Mouse (Mus musculus): ENCODE measurements around the gene Smyd4. TPM values are rescaled to one million over a fixed set of nuclear protein-coding genes. Genes with fewer than 3 reads are reported as not detected.

Gene Smyd4
- total and polyA plus RNA-seq, 3 experiments, result 9.6 to 12.8 TPM; not detected in 1

DNA sequence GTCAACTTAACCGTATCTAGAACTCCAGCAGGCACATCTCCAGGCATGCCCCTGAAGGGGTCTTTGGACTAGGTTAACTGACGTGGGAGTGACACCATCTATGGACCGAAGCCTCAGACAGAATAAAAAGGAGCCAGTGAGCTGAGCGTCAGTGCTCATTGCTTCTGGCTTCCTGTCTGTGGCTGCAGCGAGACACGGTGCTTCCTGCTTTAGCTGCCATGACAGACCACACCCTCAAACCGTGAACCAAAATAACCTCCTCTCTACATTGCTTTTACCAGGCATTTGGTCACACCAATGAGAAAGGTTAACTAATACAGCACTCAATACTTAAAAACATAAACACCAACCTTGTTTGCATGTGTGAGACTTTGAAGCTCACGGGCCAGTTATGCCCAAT is 11.6 kb upstream of the Smyd4 start:
- TF ChIP-seq NRF1 (IDR thresholded peaks at IDR 0.05; ENCODE audit: insufficient read depth, low read depth, low read length, poor library complexity, severe bottlenecking) (no peak), SIN3A (IDR thresholded peaks at IDR 0.05; ENCODE audit: low read length) (no peak), USF1 (IDR thresholded peaks at IDR 0.05; ENCODE audit: low read depth, low read length) (no peak), CHD1 (IDR thresholded peaks at IDR 0.05; ENCODE audit: low read depth, low read length) (no peak)
- Histone ChIP-seq H3K36me3 (ENCODE audit: control insufficient read depth in 1 of 2, insufficient read depth in 2 of 2, low read length in 2 of 2) (peaks cover 7 to 45% of the 10 kb centered on the region in 2 experiments), H3K4me1 (ENCODE audit: control insufficient read depth in 1 of 2, insufficient read depth in 2 of 2, low read length in 2 of 2) (0 out of 4 replicates have a peak, but pooled peaks cover 0 to 2% of the 10 kb centered on the region in 2 experiments)

DNA sequence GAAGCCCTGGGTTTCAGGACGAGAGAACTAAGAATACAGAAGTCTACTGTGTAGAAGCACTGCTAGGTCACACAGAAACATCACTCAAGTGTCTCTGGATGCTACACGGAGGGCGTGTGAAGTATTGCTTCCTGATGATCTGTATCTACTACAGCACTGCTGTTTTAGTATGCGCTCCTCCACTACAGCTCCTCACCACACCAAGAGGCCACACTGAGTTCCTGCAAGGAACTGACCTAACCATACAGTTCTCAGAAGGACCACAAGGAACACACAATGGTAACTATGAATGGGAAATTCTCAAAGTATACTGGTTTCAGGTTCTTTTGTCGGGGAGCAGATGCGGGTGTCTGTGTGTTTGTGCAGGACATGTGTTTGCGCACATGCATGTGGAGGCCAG is 11.0 kb upstream of the Smyd4 start:
- H3K79me2 ChIP-seq (ENCODE audit: control insufficient read depth, insufficient read depth, low read length, poor library complexity), result peaks cover 2% of the 10 kb centered on the region; the same call in 1 of the 2 replicates
- H3K9ac ChIP-seq (ENCODE audit: control insufficient read depth, low read depth, low read length, poor library complexity, severe bottlenecking), result no peak overlapping the region
- H3K27me3 ChIP-seq (ENCODE audit: control insufficient read depth in 1 of 2, insufficient read depth in 2 of 2, low read length in 2 of 2), result no peaks in the 10 kb centered on the region
- peaks cover 7 to 50% of the 10 kb centered on the region in 2 experiments for H3K36me3 ChIP-seq (ENCODE audit: control insufficient read depth in 1 of 2, insufficient read depth in 2 of 2, low read length in 2 of 2)
- no peak overlapping the region for H3K4me3 ChIP-seq (ENCODE audit: control insufficient read depth in 1 of 2, insufficient read depth in 1 of 2, low read depth in 2 of 2, low read length in 2 of 2)
- H3K9me3 ChIP-seq (replicated peaks; ENCODE audit: insufficient read depth, low read length), result no peaks in the 10 kb centered on the region
- no peak overlapping the region for H3K27ac ChIP-seq (ENCODE audit: control insufficient read depth, low read depth, low read length)
- TF ChIP-seq TCF12 (IDR thresholded peaks at IDR 0.05; ENCODE audit: low read depth, low read length), result no peak
- no peak for DNase-seq (ENCODE audit: low read depth, low spot score)
- H3K4me1 ChIP-seq (ENCODE audit: control insufficient read depth in 1 of 2, insufficient read depth in 2 of 2, low read length in 2 of 2), result 0 out of 4 replicates have a peak, but pooled peaks cover 0 to 2% of the 10 kb centered on the region in 2 experiments

More for the DNA sequence above, 11.6 kb upstream of the Smyd4 start:
- Histone ChIP-seq H3K9me3 (replicated peaks; ENCODE audit: insufficient read depth, low read length) (no peaks in the 10 kb centered on the region), H3K27ac (ENCODE audit: control insufficient read depth, low read depth, low read length) (no peak overlapping the region), H3K9ac (ENCODE audit: control insufficient read depth, low read depth, low read length, poor library complexity, severe bottlenecking) (no peak overlapping the region), H3K4me3 (ENCODE audit: control insufficient read depth in 1 of 2, insufficient read depth in 1 of 2, low read depth in 2 of 2, low read length in 2 of 2) (no peak overlapping the region), H3K27me3 (ENCODE audit: control insufficient read depth in 1 of 2, insufficient read depth in 2 of 2, low read length in 2 of 2) (no peaks in the 10 kb centered on the region), H3K79me2 (ENCODE audit: control insufficient read depth, insufficient read depth, low read length, poor library complexity) (peaks cover 2% of the 10 kb centered on the region; the same call in 1 of the 2 replicates)
- no peak for DNase-seq (ENCODE audit: low read depth, low spot score)

DNA sequence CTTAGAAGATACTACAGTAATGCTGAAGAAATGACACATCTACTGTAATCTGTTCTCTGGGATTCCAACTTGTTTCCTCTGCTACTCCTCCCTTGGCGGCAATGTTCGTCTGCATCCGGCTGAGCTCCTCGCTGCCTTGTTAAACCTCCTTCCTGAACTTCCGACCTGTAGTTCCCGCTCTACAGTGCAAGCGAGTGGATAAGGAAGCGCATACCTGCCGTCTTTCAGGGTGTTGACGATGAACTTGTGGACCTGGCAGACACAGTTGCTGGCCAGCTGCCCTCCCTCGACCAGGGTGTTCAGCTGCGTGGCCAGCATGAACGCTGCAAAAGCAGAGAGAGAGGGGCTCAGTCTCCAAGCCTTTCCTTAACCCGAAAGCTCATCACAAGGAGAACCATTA is 8.2 kb upstream of the Smyd4 start:
- H3K79me2 ChIP-seq (ENCODE audit: control insufficient read depth, insufficient read depth, low read length, poor library complexity), result peaks cover 22% of the 10 kb centered on the region
- H3K9me3 ChIP-seq (replicated peaks; ENCODE audit: insufficient read depth, low read length), result no peaks in the 10 kb centered on the region
- no peak for DNase-seq (ENCODE audit: low read depth, low spot score)
- H3K27ac ChIP-seq (ENCODE audit: control insufficient read depth, low read depth, low read length), result no peak overlapping the region
- no peak overlapping the region for H3K4me3 ChIP-seq (ENCODE audit: control insufficient read depth in 1 of 2, insufficient read depth in 1 of 2, low read depth in 2 of 2, low read length in 2 of 2)
- H3K27me3 ChIP-seq (ENCODE audit: control insufficient read depth in 1 of 2, insufficient read depth in 2 of 2, low read length in 2 of 2), result no peaks in the 10 kb centered on the region
- H3K36me3 ChIP-seq (ENCODE audit: control insufficient read depth in 1 of 2, insufficient read depth in 2 of 2, low read length in 2 of 2), result peaks cover 15 to 40% of the 10 kb centered on the region in 2 experiments
- H3K4me1 ChIP-seq (ENCODE audit: control insufficient read depth in 1 of 2, insufficient read depth in 2 of 2, low read length in 2 of 2), result peaks cover 7 to 8% of the 10 kb centered on the region in 2 experiments
- no peak overlapping the region for H3K9ac ChIP-seq (ENCODE audit: control insufficient read depth, low read depth, low read length, poor library complexity, severe bottlenecking)
- TF ChIP-seq MYC (IDR thresholded peaks at IDR 0.05; ENCODE audit: low read depth, low read length) (no peak), TAL1 (IDR thresholded peaks at IDR 0.05; ENCODE audit: low read length) (no peak), MAFK (IDR thresholded peaks at IDR 0.05; ENCODE audit: borderline replicate concordance, low read depth, low read length) (no peak), EP300 (IDR thresholded peaks at IDR 0.05; ENCODE audit: low read depth in 1 of 2, low read length in 2 of 2) (no peak), USF1 (IDR thresholded peaks at IDR 0.05; ENCODE audit: low read depth, low read length) (no peak), E2F4 (IDR thresholded peaks at IDR 0.05; ENCODE audit: borderline replicate concordance, low read depth, low read length) (no peak), ETS1 (IDR thresholded peaks at IDR 0.05; ENCODE audit: low read depth, low read length) (no peak), MAX (IDR thresholded peaks at IDR 0.05; ENCODE audit: low read length) (no peak), KAT2A (conservative IDR thresholded peaks at IDR 0.05; ENCODE audit: low read depth, low read length) (no peak), MEF2A (IDR thresholded peaks at IDR 0.05; ENCODE audit: extremely low read depth, insufficient replicate concordance, low read depth, low read length, poor library complexity, severe bottlenecking) (no peak), GABPA (IDR thresholded peaks at IDR 0.05; ENCODE audit: low read depth, low read length) (no peak), RCOR1 (IDR thresholded peaks at IDR 0.05; ENCODE audit: low read depth, low read length) (no peak), SIN3A (IDR thresholded peaks at IDR 0.05; ENCODE audit: low read length) (no peak), ZKSCAN1 (IDR thresholded peaks at IDR 0.05; ENCODE audit: low read depth, low read length) (no peak), NRF1 (IDR thresholded peaks at IDR 0.05; ENCODE audit: insufficient read depth, low read depth, low read length, poor library complexity, severe bottlenecking) (no peak), NELFE (IDR thresholded peaks at IDR 0.05; ENCODE audit: low read depth, low read length) (no peak)
